Mouse (Mus musculus) G1E (cell line): ENCODE results near the gene Fblim1.

Experiments used
- CTCF ChIP-seq: IDR thresholded peaks from 2 replicates; pipeline ENCODE4 v1.5.1; 2012; ENCODE audit warnings: low read depth, low read length, inconsistent platforms, mixed read lengths
- GATA1 ChIP-seq: IDR thresholded peaks from 2 replicates; pipeline ENCODE4 v1.6.1; 2012; ENCODE audit warnings: borderline replicate concordance, low read length, inconsistent platforms, mixed read lengths
- POLR2AphosphoS5 ChIP-seq: IDR thresholded peaks from 2 replicates; pipeline ENCODE4 v1.6.1; 2012; ENCODE audit warnings: low read depth, low read length, inconsistent platforms; ENCODE audit not compliant: insufficient replicate concordance
- TAL1 ChIP-seq: conservative IDR thresholded peaks from 2 replicates; pipeline ENCODE4 v1.6.1; 2012; ENCODE audit warnings: low read depth, low read length, inconsistent platforms, mixed read lengths

- TF ChIP-seq CTCF = no peak
- no peak for TF ChIP-seq GATA1
- TF ChIP-seq POLR2AphosphoS5 = no peak
- no peak for TF ChIP-seq TAL1
These were observed 10.2 kb downstream of the Fblim1 start for GRCm38 (mm10) chr4:141595605-141596268.
